Mouse (Mus musculus) hindbrain, embryonic 13.5 days (tissue): ENCODE results near the gene Pex11b. TPM values are rescaled to one million over a fixed set of nuclear protein-coding genes. Genes with fewer than 3 reads are reported as not detected.
A peak's percentile ranks its signal among the peaks of the same experiment; 100 is the strongest.
"Not testable (repeated sequence)": the region's sequence is repeated elsewhere in the genome, so short reads cannot be mapped to it uniquely, and the experiment has no call there.

Experiments used
- ATAC-seq: fragments of 200-750 bp; cut with Nextera tagmentation; 2 replicates; pipeline ENCODE4 v1.8.0; 2017; ENCODE audit warnings: moderate TSS enrichment; ENCODE audit not compliant: low FRiP score
- H3K27ac ChIP-seq: fragments of 300-500 bp; sonication (generic); 2 replicates; pipeline ENCODE4 v1.5.1; 2015; ENCODE audit warnings: inconsistent platforms, mild to moderate bottlenecking, moderate library complexity
- H3K27me3 ChIP-seq: fragments of 300-500 bp; sonication (generic); 2 replicates; pipeline ENCODE4 v1.6.1; 2015; ENCODE audit warnings: mild to moderate bottlenecking, inconsistent platforms
- H3K36me3 ChIP-seq: fragments of 300-500 bp; sonication (generic); 2 replicates; pipeline ENCODE4 v1.6.1; 2015; ENCODE audit warnings: mild to moderate bottlenecking, inconsistent platforms
- H3K4me1 ChIP-seq: fragments of 300-500 bp; sonication (generic); replicated peaks from 2 replicates; pipeline ENCODE4 v1.6.1; 2015; ENCODE audit warnings: inconsistent platforms
- H3K4me2 ChIP-seq: fragments of 300-500 bp; sonication (generic); 2 replicates; pipeline ENCODE4 v1.6.1; 2015; ENCODE audit warnings: inconsistent platforms, mild to moderate bottlenecking, moderate library complexity
- H3K4me3 ChIP-seq: fragments of 300-500 bp; sonication (generic); 2 replicates; pipeline ENCODE4 v1.5.1; 2015; ENCODE audit warnings: mild to moderate bottlenecking, inconsistent platforms
- H3K9ac ChIP-seq: fragments of 300-500 bp; sonication (generic); 2 replicates; pipeline ENCODE4 v1.6.1; 2015; ENCODE audit warnings: mild to moderate bottlenecking, inconsistent platforms
- H3K9me3 ChIP-seq: fragments of 300-500 bp; sonication (generic); 2 replicates; pipeline ENCODE4 v1.6.1; 2016; ENCODE audit warnings: inconsistent platforms
- WGBS: fragments of 180-500 bp; shearing (Covaris S2); methylation state at CpG from one replicate; pipeline ENCODE4 v1.1.7; 2015; 5-methylcytosine and 5-hydroxymethylcytosine counted together
- polyA plus RNA-seq: library from polyadenylated mRNA; unstranded; fragments of >200 nt; fragmentation: Nextera tagmentation; extraction: Ambion mirVana; gene quantifications from 2 replicates; pipeline ENCODE4 v1.2.1, GENCODE M21; 2015

Gene Pex11b
- polyA plus RNA-seq, 1 experiment from 2014 or later: 49.0 TPM

- peak overlapping the region; percentile 43; the same call in 1 of the 2 replicates for H3K9ac ChIP-seq
- H3K27me3 ChIP-seq: peaks cover 40% of the 10 kb centered on the region
- no peak for ATAC-seq
- 59% methylated on average over 17 of the region's 17 CpGs for WGBS
- no peaks in the 10 kb centered on the region for H3K9me3 ChIP-seq
- no peak overlapping the region for H3K4me3 ChIP-seq
- no peak overlapping the region for H3K27ac ChIP-seq
- peaks cover 15% of the 10 kb centered on the region; the same call in 1 of the 2 replicates for H3K4me1 ChIP-seq
- H3K36me3 ChIP-seq: no peaks in the 10 kb centered on the region
- peak overlapping the region; percentile 41 for H3K4me2 ChIP-seq
Measured at GRCm38 (mm10) chr3:96684151-96684821, 49.1 kb downstream of the Pex11b start.

- Histone ChIP-seq H3K27ac (no peak overlapping the region), H3K36me3 (no peaks in the 10 kb centered on the region), H3K27me3 (peaks cover 35% of the 10 kb centered on the region), H3K4me2 (peak overlapping the region; percentile 41), H3K9ac (peak overlapping the region; percentile 43; the same call in 1 of the 2 replicates), H3K4me3 (no peak overlapping the region), H3K9me3 (no peaks in the 10 kb centered on the region), H3K4me1 (peaks cover 18% of the 10 kb centered on the region; the same call in 1 of the 2 replicates)
- WGBS: 36% methylated on average over 28 of the region's 28 CpGs
- no peak for ATAC-seq
Measured at GRCm38 (mm10) chr3:96684822-96685156, 49.6 kb downstream of the Pex11b start.

- H3K9ac ChIP-seq, ATAC-seq, H3K4me1 ChIP-seq, H3K27ac ChIP-seq, H3K4me2 ChIP-seq, H3K36me3 ChIP-seq, H3K4me3 ChIP-seq, H3K9me3 ChIP-seq: not testable (repeated sequence)
- peaks cover 29% of the 10 kb centered on the region for H3K27me3 ChIP-seq
- WGBS: 91% methylated on average over 5 of the region's 5 CpGs
Measured at GRCm38 (mm10) chr3:96686057-96686456, 50.9 kb downstream of the Pex11b start.

- Histone ChIP-seq H3K27ac (no peak overlapping the region), H3K4me2 (no peak overlapping the region), H3K4me3 (no peak overlapping the region), H3K9ac (no peak overlapping the region), H3K4me1 (peaks cover 9% of the 10 kb centered on the region; the same call in 1 of the 2 replicates), H3K36me3 (no peaks in the 10 kb centered on the region), H3K27me3 (peaks cover 17% of the 10 kb centered on the region), H3K9me3 (no peaks in the 10 kb centered on the region)
- no peak for ATAC-seq
- 87% methylated on average over 11 of the region's 11 CpGs for WGBS
Measured at GRCm38 (mm10) chr3:96688854-96689253, 53.7 kb downstream of the Pex11b start.

GRCm38 (mm10) chr3:96690298-96690697 lies 55.1 kb downstream of the Pex11b start:
- WGBS: 55% methylated on average over 3 of the region's 3 CpGs
- no peak overlapping the region for H3K4me2 ChIP-seq
- peaks cover 4% of the 10 kb centered on the region; the same call in 1 of the 2 replicates for H3K27me3 ChIP-seq
- no peak overlapping the region for H3K4me3 ChIP-seq
- H3K9ac ChIP-seq: no peak overlapping the region
- 0 out of 2 replicates have a peak, but pooled peaks cover 3% of the 10 kb centered on the region for H3K4me1 ChIP-seq
- H3K36me3 ChIP-seq: no peaks in the 10 kb centered on the region
- no peaks in the 10 kb centered on the region for H3K9me3 ChIP-seq
- H3K27ac ChIP-seq: no peak overlapping the region
- no peak for ATAC-seq

GRCm38 (mm10) chr3:96692506-96692905 lies 57.3 kb downstream of the Pex11b start:
- Histone ChIP-seq H3K27me3 (no peaks in the 10 kb centered on the region), H3K4me1 (peaks cover 12% of the 10 kb centered on the region), H3K9me3 (no peaks in the 10 kb centered on the region), H3K27ac (no peak overlapping the region), H3K4me3 (no peak overlapping the region), H3K36me3 (no peaks in the 10 kb centered on the region), H3K9ac (no peak overlapping the region), H3K4me2 (no peak overlapping the region)
- ATAC-seq: no peak
- WGBS: 19% methylated on average over 3 of the region's 3 CpGs

GRCm38 (mm10) chr3:96693579-96693978 lies 58.4 kb downstream of the Pex11b start:
- Histone ChIP-seq H3K36me3 (no peaks in the 10 kb centered on the region), H3K9me3 (no peaks in the 10 kb centered on the region), H3K9ac (no peak overlapping the region), H3K27me3 (no peaks in the 10 kb centered on the region), H3K4me3 (no peak overlapping the region), H3K27ac (no peak overlapping the region), H3K4me2 (no peak overlapping the region), H3K4me1 (peaks cover 20% of the 10 kb centered on the region)
- ATAC-seq: no peak
- 89% methylated on average over 1 of the region's 1 CpGs for WGBS

Other genes starting within 250 kb of the Pex11b start
- not detected in 2 replicates for gene BC107364, start 183.1 kb upstream of the Pex11b start, polyA plus RNA-seq
- 0.89 and 0.92 TPM in 2 replicates for gene Hfe2, start 110.2 kb upstream of the Pex11b start, polyA plus RNA-seq
- 60.5 and 67.6 TPM in 2 replicates for gene Txnip, start 77.4 kb upstream of the Pex11b start, polyA plus RNA-seq
- 1.2 and 1.6 TPM in 2 replicates for gene Gm16253, start 58.4 kb upstream of the Pex11b start, polyA plus RNA-seq
- gene Polr3gl, start 41.2 kb upstream of the Pex11b start, polyA plus RNA-seq: 38.3 and 39.3 TPM in 2 replicates
- 9.7 and 10.5 TPM in 2 replicates for gene Ankrd34a, start 38.7 kb upstream of the Pex11b start, polyA plus RNA-seq
- 6.8 and 7.3 TPM in 2 replicates for gene Lix1l, start 34.2 kb upstream of the Pex11b start, polyA plus RNA-seq
- gene Rbm8a, start 5.4 kb upstream of the Pex11b start, polyA plus RNA-seq: 123 and 129 TPM in 2 replicates
- 0.05 and 0.12 TPM in 2 replicates for gene Gm42957, start 98 bp downstream of the Pex11b start, polyA plus RNA-seq
- 0.82 and 0.91 TPM in 2 replicates for gene Itga10, start 10.2 kb downstream of the Pex11b start, polyA plus RNA-seq
- gene Ankrd35, start 34.8 kb downstream of the Pex11b start, polyA plus RNA-seq: 0.84 and 0.89 TPM in 2 replicates
- gene Pias3, start 61.0 kb downstream of the Pex11b start, polyA plus RNA-seq: 33.7 and 33.8 TPM in 2 replicates
- 14.0 and 19.2 TPM in 2 replicates for gene Nudt17, start 73.2 kb downstream of the Pex11b start, polyA plus RNA-seq
- gene Polr3c, start 92.3 kb downstream of the Pex11b start, polyA plus RNA-seq: 32.5 and 36.4 TPM in 2 replicates
- gene Rnf115, start 92.3 kb downstream of the Pex11b start, polyA plus RNA-seq: 70.3 and 72.4 TPM in 2 replicates
- not detected in 2 replicates for gene Pdzk1, start 193.9 kb downstream of the Pex11b start, polyA plus RNA-seq
- 0.19 and 0.30 TPM in 2 replicates for gene Cd160, start 194.0 kb downstream of the Pex11b start, polyA plus RNA-seq